Mouse (Mus musculus) kidney, adult 11 months (tissue): Measurements from ENCODE around the gene Nprl3.
"Not testable (repeated sequence)": the region's sequence is repeated elsewhere in the genome, so short reads cannot be mapped to it uniquely, and the experiment has no call there.

Experiments used
- DNase-seq: peaks from one replicate; pipeline ENCODE4 v3.0.0; 2022

Nprl3 gene

GRCm38 (mm10) chr11:32223297-32223967 is 44.1 kb downstream of the Nprl3 start:
- no peak for DNase-seq

- peak; percentile 60 for DNase-seq
Observed at GRCm38 (mm10) chr11:32222570-32223194, 44.8 kb downstream of the Nprl3 start.

GRCm38 (mm10) chr11:32221951-32222409 is 45.5 kb downstream of the Nprl3 start, which contains the start of gene Rhbdf1:
TSS of gene Rhbdf1 (minus strand) at chr11:32222300.
- DNase-seq, result peak; percentile 56

GRCm38 (mm10) chr11:32221225-32221950 is 46.1 kb downstream of the Nprl3 start:
- DNase-seq, result no peak

- DNase-seq, result peak; percentile 94
Observed at GRCm38 (mm10) chr11:32220607-32221224, 46.8 kb downstream of the Nprl3 start.

- no peak for DNase-seq
Observed at GRCm38 (mm10) chr11:32219287-32219686, 48.2 kb downstream of the Nprl3 start.

- DNase-seq, result no peak
Observed at GRCm38 (mm10) chr11:32218501-32219050, 48.9 kb downstream of the Nprl3 start.

GRCm38 (mm10) chr11:32216851-32217250 is 50.7 kb downstream of the Nprl3 start:
- peak; percentile 58 for DNase-seq

- DNase-seq, result no peak
Observed at GRCm38 (mm10) chr11:32215372-32216162, 51.9 kb downstream of the Nprl3 start.

GRCm38 (mm10) chr11:32210623-32211022 is 56.9 kb downstream of the Nprl3 start:
- no peak for DNase-seq

- peak; percentile 98 for DNase-seq
Observed at GRCm38 (mm10) chr11:32205058-32205873, 62.2 kb downstream of the Nprl3 start, which contains the start of gene Snrnp25. TSS of gene Snrnp25 (plus strand) at chr11:32205415.

GRCm38 (mm10) chr11:32201922-32202685 is 65.4 kb downstream of the Nprl3 start:
- DNase-seq, result no peak

GRCm38 (mm10) chr11:32200992-32201391 is 66.5 kb downstream of the Nprl3 start:
- DNase-seq, result not testable (repeated sequence)

GRCm38 (mm10) chr11:32200075-32200601 is 67.4 kb downstream of the Nprl3 start, which contains the start of gene Il9r:
TSS of gene Il9r (minus strand) at chr11:32200279.
- DNase-seq, result no peak

- no peak for DNase-seq
Observed at GRCm38 (mm10) chr11:32199230-32199629, 68.3 kb downstream of the Nprl3 start.

- no peak for DNase-seq
Observed at GRCm38 (mm10) chr11:32198256-32198955, 69.1 kb downstream of the Nprl3 start.

GRCm38 (mm10) chr11:32197766-32198165 is 69.7 kb downstream of the Nprl3 start:
- DNase-seq, result no peak

- DNase-seq, result no peak
Observed at GRCm38 (mm10) chr11:32196727-32197126, 70.8 kb downstream of the Nprl3 start.

- DNase-seq, result no peak
Observed at GRCm38 (mm10) chr11:32195867-32196540, 71.5 kb downstream of the Nprl3 start.
